Mouse (Mus musculus): Measurements from ENCODE around the gene Trip6. TPM values are rescaled to one million over a fixed set of nuclear protein-coding genes. Genes with fewer than 3 reads are reported as not detected.

Gene Trip6
- 25.8 and 29.0 TPM in 2 replicates for polyA plus RNA-seq (2012; rRNA removed)

DNA sequence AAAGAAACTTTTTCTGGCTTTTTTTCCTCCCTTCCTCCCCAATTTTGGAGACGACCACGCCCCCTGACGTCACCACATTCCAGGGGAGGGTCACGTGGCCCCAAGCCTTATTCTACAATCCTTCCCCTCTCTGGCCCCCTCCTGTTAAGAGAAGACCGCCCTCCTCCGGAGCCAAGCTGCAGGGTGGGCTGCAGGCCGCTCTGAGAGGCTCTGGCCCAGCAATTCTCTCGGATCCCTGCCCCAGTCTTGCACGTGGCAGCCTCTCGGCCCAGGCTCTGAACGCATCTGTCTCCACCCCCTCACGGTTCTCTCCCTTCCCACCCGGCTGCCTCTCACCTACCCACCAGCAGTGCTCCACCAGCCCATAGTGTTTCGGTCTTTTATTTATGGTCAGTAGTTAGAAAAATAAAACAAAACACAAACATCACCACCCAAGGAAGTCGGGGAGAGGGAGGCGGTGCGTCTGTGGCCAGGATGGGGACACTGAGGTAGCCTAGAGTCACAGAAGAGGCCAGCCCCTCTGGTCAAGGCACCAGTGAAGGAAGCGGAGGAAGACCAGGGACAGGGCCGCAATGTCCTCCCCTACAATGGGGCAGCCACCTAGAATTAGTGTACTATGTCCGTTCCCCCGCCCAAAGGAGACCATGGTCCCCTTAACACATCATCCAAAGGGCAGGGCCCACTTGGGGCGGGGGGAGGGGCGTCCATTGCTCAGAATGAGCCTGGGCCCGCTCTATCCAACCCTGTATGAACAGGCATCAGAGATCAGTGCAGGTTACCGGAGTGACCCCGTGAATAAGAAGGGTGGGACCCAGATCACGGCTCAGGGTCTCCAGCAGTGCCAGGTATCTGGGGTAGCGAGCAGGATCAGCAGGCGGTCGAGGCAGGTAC, at the start of gene Trip6:
Gene Trip6 (minus strand): TSS at position 212 of the 891 bp plus-strand sequence.

DNA sequence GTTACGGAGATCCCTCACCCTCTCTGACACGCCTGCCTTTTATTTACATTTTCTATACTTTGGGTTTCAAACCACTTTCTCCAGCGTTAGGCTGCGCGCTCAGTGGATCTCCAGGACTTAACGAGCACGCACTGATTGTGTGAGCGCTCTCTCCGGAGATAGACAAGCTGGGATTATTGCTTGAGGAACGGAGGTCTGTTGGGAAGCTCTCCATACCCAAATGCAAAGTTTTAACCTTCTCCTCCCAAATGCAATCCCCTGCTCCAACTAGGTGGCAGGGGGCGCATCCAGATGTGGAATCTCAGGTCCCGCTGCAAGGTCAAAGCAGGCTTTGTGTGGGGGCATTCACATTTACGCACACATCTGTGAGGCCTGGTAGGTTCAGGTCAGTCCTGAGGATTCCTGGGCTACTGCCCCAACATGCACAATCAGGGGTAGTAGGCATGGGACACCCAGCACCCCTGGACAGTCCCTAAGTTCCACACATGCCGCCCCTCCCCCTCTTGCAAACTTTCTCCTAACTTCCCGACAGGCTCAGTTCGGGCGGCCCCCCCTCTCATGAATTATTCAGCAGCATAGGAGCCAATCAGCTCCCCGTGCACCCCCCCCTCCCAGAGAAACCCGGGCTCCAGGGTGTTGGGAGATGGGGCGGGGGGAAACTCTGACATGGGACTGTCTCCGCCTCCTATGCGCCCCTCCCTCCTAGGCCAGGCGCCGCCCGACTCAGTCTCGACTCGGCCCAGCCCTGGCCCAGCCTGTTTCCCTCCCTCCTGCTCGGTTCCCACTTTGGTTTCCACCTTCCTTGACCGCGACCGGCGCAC, 35.4 kb upstream of the Trip6 start, which contains the start of gene Ephb4:
Gene Ephb4 (plus strand): TSS at position 726 of the 821 bp plus-strand sequence.

DNA sequence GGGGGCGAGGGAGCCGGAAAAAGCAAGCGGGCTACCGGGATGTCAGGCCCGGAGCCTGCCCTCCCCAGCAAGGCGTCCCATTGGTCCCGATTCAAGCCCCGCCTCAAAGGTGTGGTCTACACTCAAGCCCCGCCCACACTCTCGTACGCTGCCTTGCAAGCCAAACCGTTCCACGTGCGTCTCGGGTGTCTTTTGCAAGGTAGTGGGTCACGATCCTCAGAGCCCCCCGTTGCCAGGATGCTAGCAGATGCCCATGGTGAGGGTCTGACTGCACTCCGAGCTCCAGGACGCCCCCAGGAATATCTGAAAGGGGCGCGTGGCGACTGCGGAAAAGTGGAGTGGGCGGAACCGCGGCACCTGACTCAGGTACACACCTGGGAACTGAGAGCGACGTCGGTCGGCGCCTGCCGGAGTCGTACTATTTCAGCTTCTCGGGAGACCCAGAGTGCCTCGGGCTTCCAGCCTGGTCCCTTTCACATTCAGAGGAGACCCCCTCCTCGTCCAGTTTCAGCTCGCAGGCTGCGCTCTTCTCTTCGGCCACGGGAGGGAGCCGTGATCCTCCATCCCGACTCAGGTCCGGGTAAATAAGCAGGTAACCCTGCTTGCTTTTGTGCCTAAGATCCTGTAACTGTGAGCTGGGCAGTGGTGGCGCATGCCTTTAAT, 19.4 kb upstream of the Trip6 start, which contains the start of gene Slc12a9:
Gene Slc12a9 (minus strand): TSS at position 86 of the 663 bp plus-strand sequence.

DNA sequence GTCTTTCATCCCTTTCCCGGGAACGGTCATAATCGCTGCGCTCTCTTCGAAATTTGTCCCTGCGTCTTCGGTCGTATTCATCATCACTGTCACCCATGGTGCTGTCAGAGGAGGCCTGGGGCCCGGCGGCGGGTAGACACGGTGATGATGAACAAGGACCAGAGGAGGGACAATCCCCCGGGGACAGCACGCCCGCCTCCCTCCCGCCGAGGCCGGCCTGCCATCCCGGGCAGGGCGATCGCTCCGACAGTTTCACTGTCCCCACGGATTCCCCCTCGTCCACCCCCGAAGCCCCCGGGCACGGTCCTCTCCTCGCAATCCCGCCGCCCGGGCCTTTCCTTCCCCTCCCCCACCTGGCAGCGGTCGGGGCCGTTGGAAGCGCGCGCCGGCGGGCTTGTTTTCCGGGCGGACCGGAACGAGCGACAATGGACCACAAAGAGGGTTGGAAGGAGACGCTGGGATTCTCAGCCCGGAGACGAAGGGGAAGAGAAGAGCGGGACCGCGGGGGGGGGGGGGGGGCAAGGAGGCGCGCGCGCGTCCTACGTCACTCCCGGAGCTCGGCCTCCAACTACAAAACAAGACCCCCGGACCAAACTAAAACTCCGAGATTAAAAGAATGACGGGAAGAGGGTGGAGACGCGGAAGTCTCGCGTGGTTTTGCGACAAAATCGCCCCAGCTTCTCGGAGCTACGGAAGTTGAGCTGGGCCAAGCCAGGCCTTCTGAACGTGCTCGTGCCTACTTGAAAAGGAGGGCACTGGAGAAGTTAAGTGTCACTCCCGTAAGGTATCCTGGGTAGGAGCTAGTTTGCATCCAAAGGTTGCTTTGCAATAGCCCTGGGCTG, 6.9 kb downstream of the Trip6 start, which contains the start of gene Srrt:
Gene Srrt (minus strand): TSS at position 604 of the 842 bp plus-strand sequence.

DNA sequence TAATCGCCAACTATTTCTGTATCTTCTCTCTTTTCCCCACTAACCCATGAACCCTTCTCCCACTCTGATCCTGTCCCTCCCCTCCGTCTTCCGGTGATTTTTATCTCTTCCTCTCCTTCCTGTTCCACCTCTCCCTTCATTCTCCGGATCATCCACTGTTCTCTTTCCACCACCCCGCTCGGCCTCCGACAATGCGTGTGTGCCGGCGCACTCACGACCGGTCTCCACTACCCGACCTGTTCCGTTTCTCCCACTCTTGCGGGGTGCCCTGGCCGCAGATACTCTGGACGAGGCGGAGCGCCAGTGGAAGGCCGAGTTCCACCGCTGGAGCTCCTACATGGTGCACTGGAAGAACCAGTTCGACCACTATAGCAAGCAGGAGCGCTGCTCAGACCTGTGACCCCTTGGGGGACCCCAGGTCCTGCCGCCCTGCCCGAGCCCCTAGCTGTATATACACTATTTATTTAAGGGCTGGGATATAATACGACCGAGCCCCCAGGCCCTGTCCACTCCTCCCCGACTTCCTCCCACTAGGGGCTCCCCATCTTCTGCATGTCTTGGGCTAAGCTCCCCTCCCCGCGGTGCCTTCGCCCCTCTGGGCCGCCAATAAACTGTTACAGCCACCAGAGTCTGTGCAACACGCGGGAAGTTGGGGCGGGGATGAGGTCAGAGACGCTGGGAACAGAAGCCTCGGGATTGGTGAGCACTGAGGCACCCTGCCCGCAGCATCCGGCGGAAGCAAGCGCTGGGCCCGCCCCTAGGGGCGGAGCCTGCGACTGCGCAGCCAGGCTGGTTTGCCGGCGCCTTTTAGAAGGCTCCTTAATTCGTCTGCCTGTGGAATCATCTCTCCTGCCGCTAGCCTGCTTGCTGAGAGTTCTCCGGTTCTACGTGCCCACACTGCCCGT, 20.1 kb downstream of the Trip6 start, which contains the start of gene Ufsp1:
Gene Ufsp1 (plus strand): TSS at position 791 of the 905 bp plus-strand sequence.

DNA sequence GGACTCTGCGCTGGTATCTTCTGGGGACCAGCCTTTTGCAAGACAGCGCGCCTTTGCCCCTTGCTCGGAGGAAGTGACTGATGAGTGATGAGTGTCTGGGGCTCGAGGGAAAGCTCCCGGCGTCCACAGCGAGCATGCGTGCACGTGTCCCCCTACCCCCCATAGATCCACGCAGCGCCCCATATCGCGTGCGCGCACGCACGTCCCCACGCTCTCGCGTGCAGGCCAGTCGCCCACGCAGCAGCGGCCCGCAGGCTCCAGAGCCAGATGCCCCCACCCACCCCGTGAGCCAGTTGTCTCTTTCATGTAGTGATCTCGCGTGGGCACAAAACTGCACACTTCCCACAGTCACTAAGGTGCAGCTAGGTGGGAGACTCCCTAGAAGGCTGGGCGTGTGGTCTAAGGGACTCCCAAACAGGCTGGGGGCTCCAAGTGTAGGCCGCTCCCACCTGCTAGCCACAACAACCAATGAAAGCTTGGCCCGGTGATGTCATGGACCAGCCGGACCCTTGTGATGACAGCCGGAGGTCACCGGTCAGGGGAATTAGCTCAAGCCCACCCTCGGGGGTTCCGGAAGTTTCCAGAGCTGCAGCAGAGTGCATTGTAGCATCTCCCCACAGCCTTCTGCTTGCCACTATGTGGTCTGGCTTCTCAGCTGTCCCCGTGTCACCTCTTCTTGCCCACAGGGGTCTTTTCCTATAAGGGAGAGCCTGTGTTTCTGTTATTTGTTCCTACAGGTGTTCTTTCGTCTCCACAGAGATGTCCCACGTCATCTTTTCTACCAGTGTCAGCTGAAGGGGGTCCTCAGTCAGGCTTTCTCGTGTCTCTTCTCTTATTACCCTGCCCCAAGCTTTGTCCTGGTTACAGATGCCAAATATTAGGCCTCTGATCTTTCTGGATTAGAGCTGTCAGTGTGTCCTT, 26.9 kb downstream of the Trip6 start, which contains the start of gene Ache:
Gene Ache (plus strand): TSS at position 488 of the 921 bp plus-strand sequence.

Other genes starting within 250 kb of the Trip6 start
- 0.74 and 2.6 TPM in 2 replicates for gene Serpine1, start 242.1 kb downstream of the Trip6 start, polyA plus RNA-seq (2012; rRNA removed)
- gene Trim56, start 198.2 kb downstream of the Trip6 start, polyA plus RNA-seq (2012; rRNA removed): 3.1 and 4.6 TPM in 2 replicates
- gene Muc3, start 165.1 kb downstream of the Trip6 start, polyA plus RNA-seq (2012; rRNA removed): 0.08 and 0.14 TPM in 2 replicates
- gene Muc3a, start 102.0 kb downstream of the Trip6 start, polyA plus RNA-seq (2012; rRNA removed): 0.66 and 1.4 TPM in 2 replicates
- gene Ache, start 26.9 kb downstream of the Trip6 start, polyA plus RNA-seq (2012; rRNA removed): 4.7 and 6.0 TPM in 2 replicates
- gene Ufsp1, start 19.8 kb downstream of the Trip6 start, polyA plus RNA-seq (2012; rRNA removed): 12.6 and 15.1 TPM in 2 replicates
- 78.2 and 78.7 TPM in 2 replicates for gene Srrt, start 6.7 kb downstream of the Trip6 start, polyA plus RNA-seq (2012; rRNA removed)
- gene Slc12a9, start 19.2 kb upstream of the Trip6 start, polyA plus RNA-seq (2012; rRNA removed): 11.6 and 13.8 TPM in 2 replicates
- 10.5 and 12.4 TPM in 2 replicates for gene Ephb4, start 35.7 kb upstream of the Trip6 start, polyA plus RNA-seq (2012; rRNA removed)
- 0.40 and 0.66 TPM in 2 replicates for gene Zan, start 162.7 kb upstream of the Trip6 start, polyA plus RNA-seq (2012; rRNA removed)
- gene Pop7, start 188.1 kb upstream of the Trip6 start, polyA plus RNA-seq (2012; rRNA removed): 24.5 and 34.1 TPM in 2 replicates
- 9.9 and 13.0 TPM in 2 replicates for gene Gigyf1, start 204.1 kb upstream of the Trip6 start, polyA plus RNA-seq (2012; rRNA removed)
- not detected in 2 replicates for gene Epo, start 218.8 kb upstream of the Trip6 start, polyA plus RNA-seq (2012; rRNA removed)
- 621 and 843 TPM in 2 replicates for gene Gnb2, start 219.1 kb upstream of the Trip6 start, polyA plus RNA-seq (2012; rRNA removed)
- gene Actl6b, start 239.1 kb upstream of the Trip6 start, polyA plus RNA-seq (2012; rRNA removed): 0.78 and 1.4 TPM in 2 replicates